Mouse (Mus musculus) left cerebral cortex, adult 8-10 months (tissue): Measurements from ENCODE around the gene Rrp8. TPM values are rescaled to one million over a fixed set of nuclear protein-coding genes. Genes with fewer than 3 reads are reported as not detected.
"Not testable (repeated sequence)": the region's sequence is repeated elsewhere in the genome, so short reads cannot be mapped to it uniquely, and the experiment has no call there.

ENCODE experiments used
- DNase-seq, 2 experiments: peaks; one replicate each; pipeline ENCODE4 v3.0.0; 2022; ENCODE audit warnings: low spot score in 2 of 2
- total RNA-seq, 4 experiments: library from RNA; stranded (reverse); gene quantifications; 2 replicates each; pipeline ENCODE4 v1.2.4; 2022

The Rrp8 gene
- total RNA-seq, 4 experiments from 2014 or later: 12.5 to 15.5 (median 13.8) TPM

DNA sequence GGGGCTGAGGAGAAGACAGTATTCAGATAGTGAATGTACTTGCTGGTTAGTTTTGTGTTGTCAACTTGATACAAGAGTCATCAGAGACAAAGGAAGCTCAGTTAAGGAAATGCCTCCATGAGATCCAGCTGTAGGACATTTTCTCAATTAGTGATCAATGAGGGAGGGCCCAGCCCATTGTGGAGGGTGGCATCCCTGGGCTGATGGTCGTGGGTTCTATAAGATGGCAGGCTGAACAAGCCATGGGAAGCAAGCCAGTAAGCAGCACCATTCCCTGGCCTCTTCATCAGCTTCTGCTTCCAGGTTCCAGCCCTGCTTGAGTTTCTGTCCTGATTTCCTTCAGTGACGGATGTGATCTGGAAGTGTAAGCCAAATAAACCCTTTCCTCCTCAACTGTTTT lies 10.6 kb upstream of the Rrp8 start:
- peak in 1 of 2 experiments; percentile 4 for DNase-seq

DNA sequence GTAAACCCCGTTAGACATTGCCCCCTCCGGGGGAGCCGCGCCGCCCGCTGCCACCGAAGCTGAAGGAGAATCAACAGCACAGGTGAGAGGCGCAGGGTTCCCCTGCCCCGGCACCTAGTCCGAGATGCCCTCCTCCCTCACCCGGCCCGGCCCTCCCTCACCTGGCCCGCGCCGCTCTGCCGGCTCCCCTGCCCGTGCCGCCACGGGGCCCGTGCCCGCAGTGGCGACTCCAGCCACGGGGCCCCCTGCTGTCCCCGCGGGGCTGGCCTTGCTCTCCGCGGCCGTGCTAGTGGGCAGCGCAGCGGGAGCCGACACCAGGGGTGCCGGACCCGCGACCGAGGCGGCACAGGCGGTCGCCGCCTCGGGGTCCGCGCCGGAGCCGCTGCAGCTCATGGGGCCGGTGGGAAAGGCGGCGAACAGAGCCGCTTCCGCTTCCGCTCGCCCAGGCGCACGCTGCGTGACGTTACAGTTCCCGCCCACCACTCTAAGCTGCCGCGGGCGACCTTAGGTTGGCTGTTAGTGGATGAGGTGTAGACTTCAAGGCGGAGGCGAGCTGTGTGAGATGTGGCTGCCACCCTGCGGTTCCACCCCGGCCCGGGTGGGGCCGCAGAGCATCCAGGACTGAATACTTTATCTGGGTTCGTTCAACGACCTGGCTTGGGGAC lies 6.9 kb upstream of the Rrp8 start, which contains the start of gene Taf10:
Gene Taf10, minus strand, starts transcription at position 436 of the 665 bp plus-strand sequence.
- DNase-seq: peak; percentile 69 to 86

DNA sequence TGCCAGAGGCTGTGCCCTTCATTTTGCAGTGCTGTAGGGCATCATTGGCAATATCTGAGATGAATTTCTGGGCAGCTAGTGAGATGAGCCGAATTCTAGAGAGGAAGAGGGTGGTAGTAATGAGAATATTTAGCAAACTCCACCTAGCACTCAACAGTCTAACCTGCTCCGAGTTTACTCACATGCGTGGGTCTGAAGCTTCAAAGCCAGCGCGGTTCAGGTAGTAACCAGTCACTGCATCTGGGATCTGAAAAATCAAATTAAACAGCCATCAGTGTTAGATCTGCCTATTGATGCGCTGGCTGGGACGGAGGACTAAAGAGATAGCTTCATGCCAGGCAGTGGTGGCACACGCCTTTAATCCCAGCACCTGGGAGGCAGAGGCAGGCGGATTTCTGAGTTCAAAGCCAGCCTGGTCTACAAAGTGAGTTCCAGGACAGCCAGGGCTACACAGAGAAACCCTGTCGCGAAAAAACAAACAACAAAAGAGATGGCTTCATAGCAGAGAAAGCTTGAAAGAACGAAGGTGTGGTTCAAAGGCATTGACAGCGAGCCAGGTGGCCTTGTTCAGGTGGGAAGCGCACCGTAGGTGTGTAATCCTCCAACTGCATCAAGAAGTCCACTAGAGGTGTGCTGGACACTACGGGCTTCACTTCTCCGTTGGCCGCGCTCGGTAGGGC lies 6.2 kb upstream of the Rrp8 start:
- DNase-seq: not testable (repeated sequence)

DNA sequence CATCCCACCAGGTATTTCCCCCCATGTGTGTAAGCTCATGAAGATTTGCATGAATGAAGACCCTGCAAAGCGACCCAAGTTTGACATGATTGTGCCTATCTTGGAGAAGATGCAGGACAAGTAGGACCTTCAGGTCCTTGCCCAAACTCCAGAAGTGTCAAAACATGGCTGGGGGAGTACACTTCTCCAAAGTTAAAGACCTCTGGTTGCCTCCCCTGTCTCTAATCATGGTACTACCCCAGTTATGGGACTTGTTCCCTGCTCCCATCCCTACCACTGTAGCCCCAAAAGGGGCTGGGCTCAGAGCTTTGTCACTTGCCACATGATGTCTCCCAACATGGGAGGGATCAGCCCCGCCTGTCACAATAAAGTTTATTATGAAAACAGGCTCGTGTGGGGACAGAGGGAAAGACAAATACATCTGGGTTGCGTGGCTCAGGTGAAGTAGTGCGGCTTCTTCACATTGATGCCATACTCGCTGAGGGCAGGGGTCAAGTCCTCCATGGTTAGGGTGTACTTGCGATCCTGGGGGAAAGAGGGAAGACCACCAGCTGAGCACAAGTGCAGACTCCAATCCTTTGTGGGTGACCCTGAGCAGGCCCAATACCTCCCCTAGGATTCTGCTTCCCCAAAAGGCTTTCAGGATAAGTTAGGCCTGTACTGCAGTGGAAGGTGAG lies 5.5 kb upstream of the Rrp8 start:
- DNase-seq: not testable (repeated sequence)

DNA sequence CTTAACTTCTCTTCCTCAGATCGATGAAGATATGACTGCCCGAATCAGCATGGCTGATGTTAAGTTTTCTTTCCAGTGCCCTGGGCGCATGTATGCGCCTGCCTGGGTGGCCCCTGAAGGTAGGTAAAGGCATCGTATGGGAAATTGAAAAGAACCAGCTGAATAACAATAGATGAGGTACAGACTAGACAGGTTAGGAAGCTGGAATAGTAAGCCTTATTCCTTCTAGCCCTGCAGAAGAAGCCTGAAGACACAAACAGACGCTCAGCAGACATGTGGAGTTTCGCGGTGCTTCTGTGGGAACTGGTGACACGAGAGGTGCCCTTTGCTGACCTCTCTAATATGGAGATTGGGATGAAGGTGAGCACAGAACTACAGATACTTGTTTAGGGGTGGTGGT lies 4.8 kb upstream of the Rrp8 start:
- DNase-seq: no peak

DNA sequence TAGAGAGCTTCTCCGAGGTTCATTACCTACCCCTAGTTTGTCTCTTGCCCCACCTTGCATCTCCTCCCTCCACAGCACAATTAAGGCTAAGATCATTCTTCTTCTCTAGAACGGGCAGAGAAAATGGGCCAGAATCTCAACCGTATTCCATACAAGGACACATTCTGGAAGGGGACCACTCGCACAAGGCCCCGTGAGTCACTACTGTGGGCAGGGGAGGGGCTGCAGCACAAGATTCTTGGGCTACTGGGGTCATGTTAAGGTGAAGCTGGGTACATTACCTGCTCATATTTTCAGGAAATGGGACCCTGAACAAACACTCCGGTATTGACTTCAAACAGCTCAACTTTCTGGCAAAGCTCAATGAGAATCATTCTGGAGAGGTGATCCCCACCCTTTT lies 3.7 kb upstream of the Rrp8 start:
- DNase-seq: no peak

DNA sequence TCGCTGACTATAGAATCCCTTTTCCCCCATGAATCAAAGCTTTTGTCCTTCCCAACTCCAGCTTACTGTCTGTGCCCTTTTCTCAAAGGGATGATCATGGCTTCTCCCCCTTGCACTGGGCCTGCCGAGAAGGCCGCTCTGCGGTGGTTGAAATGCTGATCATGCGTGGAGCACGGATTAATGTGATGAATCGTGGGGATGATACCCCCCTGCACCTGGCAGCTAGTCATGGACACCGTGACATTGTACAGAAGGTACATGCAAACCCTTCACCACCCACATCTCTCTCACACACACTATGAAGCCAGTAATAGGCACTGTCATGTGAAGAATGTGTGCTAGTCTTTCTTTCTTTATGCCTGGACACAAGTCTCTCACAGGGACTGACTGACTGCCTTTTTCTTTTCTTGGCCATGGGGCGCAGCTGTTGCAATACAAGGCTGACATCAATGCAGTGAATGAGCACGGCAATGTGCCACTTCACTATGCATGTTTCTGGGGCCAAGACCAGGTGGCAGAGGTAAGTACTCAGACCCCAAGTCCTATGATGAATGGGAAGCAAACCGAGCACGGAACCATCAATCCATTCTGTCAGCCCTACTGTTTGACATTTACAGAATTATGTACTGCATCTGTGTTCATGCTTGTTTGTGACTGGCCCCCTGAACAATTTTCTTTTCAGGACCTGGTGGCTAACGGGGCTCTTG lies 3.1 kb upstream of the Rrp8 start:
- DNase-seq: peak in 1 of 2 experiments; percentile 4

DNA sequence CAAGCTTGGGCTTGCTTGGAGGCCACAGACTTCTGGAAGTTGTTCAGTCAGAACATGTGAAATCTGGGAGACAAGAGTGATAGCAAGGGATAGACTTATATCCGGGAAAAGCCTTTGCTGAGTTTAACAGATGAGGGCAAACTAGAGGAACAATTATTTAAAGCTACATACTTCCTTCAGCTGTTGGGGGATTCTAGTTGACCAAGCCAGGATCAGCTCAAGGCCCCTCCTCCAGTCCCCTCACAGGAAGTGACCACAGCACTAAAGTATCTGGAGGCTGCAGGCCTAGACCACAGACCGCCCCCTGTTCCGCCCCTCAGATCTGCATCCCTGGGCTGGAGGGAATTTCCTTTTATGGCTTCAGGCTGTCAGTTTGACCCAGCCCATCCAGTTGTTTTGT lies 1.8 kb upstream of the Rrp8 start:
- peak in 1 of 2 experiments; percentile 5 for DNase-seq

DNA sequence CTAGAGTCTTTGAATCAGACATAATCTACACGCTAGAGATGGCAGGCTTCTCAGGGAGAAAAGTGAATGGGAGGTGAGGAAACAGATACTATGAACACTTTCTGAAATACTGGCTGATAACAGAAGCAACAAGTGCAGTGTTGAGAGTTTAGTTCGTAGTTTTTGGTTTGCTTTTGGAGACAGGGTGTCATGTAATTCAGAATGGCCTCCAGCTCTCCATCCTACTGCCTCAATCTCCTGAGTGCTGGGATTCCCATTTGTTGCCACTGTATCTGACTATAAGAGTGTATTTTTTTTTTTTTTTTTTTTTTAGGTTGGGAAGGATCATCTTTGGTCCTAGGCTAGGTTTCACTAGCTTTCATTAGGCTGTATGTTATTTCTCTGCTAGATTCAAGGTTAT lies 1.1 kb upstream of the Rrp8 start:
- DNase-seq: no peak

DNA sequence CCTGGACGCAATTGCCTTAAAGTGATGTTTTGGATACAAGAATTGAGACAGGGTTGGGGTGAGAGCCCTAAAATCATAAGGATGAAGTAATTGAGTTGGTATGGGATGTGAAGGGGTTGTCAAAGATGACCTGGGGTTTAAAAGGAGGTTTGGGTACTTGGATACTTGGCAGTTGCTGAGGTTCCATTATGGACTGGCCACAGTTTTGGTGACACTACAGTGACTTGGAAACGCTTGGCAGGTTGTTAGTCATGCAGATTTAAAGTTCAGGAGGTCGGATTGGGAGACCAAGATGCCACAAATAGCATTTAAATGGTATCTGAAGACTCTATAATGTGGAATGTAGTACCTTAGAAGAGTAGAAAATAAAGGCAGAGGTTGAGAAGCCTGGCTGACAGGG lies 463 bp upstream of the Rrp8 start:
- DNase-seq: no peak

DNA sequence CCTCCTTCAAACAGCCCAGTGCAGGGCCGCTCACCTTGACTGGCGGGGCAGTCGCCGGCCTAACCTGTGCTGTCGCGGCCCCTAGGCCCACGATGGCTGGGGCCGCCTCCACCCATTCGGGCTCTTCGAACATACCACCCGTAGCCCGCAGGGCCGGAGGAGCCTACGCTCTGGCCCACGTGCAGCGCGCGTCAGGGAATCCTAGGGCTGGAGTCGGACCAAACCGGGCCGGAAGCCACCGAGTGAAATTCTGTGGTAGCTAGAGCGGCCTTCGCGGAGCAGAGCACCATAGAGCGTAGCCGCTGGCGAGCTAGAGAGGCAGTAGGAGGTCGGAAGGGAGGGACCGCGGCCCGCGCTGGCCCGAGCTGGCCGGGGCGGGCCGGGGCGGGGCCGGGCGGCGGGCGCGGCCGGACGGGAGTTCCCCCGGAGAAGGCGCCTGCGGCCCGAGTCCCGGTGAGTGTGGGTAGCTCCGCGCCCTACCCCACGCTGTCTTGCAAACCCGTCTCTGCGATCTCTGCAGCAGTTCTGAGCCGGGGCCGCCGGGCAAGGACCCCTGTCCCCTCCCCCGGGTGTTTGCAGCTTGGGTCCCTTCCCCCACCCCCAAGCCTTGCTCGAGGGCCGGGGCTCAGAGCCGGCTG lies 802 bp downstream of the Rrp8 start, which contains the start of gene Ilk:
Gene Ilk, plus strand, starts transcription at position 329 of the 638 bp plus-strand sequence.
- peak; percentile 86 to 92 for DNase-seq

DNA sequence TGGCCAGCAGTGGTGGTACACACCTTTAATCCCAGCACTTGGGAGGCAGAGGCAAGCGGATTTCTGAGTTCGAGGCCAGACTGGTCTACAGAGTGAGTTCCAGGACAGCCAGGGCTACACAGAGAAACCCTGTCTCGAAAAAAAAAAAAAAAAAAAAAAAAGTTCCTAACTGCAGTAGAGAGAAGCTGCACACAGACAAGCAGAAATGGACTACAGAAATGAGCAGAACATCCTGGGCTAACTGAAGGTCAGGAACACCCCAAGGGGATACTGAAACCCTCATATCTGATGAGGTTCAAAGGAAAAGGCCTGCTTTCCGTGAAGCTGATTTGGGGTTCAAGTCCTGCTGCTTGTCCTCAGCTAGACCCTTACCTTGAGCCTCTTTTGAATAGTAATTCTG lies 1.7 kb downstream of the Rrp8 start:
- DNase-seq: not testable (repeated sequence)

DNA sequence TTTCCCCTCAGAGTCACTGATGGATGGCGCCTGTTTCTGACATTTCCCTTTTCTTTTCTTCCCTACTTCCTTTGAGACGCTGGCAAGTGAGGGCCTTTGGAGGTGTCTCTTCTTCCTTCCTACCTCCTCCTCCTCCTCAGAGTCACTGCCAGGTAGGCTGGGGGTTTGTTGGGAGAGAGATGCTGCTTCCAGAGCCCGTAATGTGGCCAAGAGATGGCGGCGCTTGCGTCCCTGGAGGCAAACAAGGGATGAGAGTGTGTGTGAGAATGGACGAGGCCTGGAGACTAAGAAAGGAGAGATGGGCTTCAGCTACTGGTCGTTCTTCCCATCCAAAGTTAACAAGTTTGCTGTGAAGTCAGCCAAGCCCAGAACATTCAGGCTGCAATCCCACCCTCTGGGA lies 2.4 kb downstream of the Rrp8 start:
- peak in 1 of 2 experiments; percentile 2 for DNase-seq

DNA sequence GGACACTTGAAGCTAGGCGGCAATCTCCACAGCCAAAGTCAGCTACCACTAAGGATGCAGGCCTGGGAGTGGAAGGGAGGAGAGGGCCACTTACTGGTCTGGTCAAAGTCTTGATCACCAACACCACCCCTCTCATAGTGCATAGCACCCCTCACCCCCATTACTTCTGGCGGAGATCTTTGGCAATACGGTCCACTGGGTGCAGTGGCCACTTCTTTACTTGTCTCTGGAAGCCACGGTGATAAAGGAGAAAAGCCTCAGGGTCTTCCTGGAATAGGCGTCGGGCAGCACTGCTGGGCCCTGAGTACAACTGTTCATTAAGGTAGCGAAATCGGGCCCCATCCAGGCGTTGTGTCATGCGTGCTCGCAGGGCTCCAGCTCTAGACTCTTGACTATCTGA lies 3.3 kb downstream of the Rrp8 start:
- DNase-seq: peak in 1 of 2 experiments; percentile 6

DNA sequence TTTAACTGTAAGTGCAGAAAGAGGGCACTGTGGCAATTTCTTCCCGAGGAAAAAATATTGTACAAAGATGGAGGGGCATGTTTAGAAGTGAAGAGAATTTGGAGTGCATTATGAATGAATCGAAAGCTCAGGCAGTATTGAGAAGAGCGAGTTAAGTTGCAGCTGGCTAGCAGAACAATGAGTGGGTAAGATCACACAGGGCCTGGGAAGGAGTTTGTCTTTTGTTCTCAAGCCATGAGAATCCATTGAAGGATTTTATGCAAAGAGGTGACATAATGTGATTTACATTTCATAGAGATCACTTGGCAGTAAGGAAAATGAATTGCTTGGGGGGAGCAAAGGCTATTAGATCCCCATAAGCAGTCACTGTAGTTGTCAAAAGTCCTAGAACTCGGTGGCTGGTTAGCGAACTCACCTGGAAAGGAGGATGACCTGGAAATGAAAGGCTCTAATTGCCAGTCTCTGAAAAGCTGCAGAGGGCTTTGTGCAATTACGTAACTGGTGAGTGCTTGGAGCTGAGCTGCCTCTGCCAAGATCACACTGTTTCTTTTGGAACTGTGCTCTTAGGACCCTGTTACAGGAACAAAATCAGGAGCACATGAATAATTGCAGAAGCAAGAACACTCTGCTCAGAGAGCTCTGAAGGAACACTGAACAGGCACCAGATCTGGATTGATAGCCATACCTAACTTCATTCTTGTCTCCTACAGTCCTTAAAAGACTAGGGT lies 8.3 kb downstream of the Rrp8 start:
- DNase-seq: no peak

DNA sequence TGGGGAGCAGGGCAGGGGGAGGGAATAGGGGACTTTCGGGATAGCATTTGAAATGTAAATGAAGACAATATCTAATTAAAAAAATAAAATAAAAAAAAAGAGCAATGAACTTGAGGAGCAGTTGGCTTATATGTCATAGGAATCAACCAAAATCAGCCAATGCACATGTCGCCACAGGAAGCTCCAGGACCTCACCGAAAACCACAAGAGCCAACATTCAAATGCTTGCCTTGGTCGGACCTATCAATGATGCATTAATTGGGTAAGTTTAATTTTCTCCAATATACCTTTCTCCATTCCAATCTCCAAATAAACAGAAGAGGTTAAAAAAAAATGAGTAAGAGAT lies 10.2 kb downstream of the Rrp8 start:
- DNase-seq: no peak

DNA sequence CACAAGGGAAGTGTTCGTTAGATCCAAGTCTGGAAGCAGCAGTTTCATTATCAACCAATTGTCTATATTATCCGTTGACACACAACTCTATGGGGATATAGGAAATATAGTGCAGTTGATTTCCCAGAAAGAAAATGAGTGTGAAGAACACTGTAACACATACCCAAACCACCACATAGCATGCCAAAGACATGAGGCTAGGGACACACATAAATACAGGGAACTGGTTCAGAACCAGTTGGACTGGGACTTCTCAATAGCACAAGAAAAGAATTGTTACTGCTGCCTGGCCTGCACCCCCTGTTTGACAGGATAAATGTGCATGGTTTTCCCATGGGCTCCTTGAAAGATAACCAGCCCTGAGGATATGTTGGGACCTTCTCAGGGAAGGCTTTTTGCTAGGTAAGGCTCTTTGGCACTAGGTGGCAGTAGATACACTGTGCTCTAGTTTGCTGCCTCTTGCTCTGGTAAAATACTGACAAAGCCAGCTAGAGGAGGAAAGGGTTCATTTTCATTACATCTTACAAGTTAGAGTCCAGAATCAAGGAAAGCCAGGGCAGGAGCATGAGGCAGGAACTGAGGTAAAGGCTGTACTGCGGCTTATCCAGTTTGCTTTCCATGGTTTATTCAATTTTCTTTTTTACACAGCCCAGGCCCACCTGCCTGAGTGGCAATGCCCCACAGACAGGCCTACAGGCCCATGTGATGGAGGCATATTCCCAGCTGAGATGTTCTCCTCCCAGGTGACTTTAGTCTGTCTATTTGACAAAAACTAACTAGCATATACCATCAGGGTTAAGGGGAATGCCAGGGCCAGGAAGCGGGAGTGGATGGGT lies 10.8 kb downstream of the Rrp8 start:
- peak in 1 of 2 experiments; percentile 46 for DNase-seq

DNA sequence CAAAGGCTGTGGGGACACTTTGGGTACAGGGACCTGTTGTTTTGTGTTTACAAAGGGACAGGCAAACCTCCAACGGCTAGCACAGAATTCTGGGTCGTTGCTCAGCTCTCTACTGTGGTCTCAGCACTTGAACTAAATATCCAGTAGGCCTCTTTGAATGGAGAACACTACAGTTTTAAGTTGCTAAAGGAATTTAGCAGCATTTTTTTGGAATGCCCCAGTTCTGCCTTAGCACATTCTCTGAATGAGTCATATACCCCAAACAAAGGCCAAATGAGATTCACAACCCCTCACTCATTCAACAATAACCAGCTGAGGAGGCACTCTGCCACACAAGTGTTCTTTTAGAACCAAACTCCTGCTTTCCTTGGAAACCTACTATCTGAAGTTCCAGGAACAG lies 15.3 kb downstream of the Rrp8 start:
- DNase-seq: no peak

DNA sequence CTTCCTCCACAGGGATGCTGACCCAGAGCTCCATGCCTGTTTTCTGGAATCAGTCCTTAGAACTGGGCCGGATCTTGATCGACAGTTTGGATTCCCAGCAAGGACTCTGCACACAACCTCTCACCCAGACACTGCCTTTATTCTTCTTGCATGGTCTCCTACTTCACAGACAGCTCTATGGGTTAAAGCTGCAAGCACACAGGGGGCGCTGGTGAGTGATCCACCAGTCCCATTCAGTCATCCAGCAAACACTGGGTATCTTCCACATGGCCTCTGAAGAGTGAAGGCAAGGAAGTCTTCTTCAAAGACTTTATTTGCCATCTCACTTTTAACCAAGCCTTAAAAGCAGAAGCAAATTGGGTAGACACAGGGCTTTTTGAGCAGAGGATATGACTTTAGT lies 21.8 kb downstream of the Rrp8 start:
- no peak for DNase-seq

DNA sequence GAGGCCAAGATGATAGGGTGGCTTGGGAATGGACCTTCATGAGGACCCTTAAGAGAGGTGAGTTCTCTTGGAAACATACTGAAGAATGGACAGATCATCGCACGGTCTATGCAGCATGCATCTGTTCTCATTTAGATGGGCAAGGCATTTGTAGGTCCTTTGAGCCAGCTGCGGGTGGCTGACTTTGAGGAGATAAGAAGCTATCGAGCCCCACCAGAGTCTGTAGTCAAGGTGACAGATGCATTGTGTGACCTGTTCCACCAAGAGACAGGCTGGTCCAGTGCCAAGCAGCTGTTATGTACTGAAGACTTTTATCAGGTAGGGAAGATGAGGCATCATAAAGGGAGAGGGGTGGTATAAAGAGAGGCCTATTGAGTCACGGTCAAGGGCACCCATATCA lies 28.5 kb downstream of the Rrp8 start:
- DNase-seq: no peak
